Mouse (Mus musculus) bone marrow, adult 2 months (tissue): ENCODE data around the gene Emc10. TPM values are rescaled to one million over a fixed set of nuclear protein-coding genes. Genes with fewer than 3 reads are reported as not detected.

ENCODE experiments used
- H3K27ac ChIP-seq: fragments of 200-500 bp; 2 replicates; pipeline ENCODE4 v1.5.1; 2012; ENCODE audit warnings: low read depth, mild to moderate bottlenecking, control low read depth, inconsistent platforms, low read length; ENCODE audit not compliant: control insufficient read depth, poor library complexity, insufficient read depth
- H3K4me1 ChIP-seq: fragments of 200-500 bp; 2 replicates; pipeline ENCODE4 v1.6.1; 2011; ENCODE audit warnings: low read length; ENCODE audit not compliant: control insufficient read depth, insufficient read depth
- H3K4me3 ChIP-seq: fragments of 200-500 bp; replicated peaks from 2 replicates; pipeline ENCODE3; 2011; ENCODE audit warnings: mild to moderate bottlenecking, low read depth, low read length, control low read depth; ENCODE audit not compliant: control insufficient read depth
- CTCF ChIP-seq: fragments of 200-500 bp; IDR thresholded peaks from 2 replicates; pipeline ENCODE4 v1.5.1; 2011; ENCODE audit warnings: low read length, control low read depth; ENCODE audit not compliant: control insufficient read depth, insufficient read depth
- POLR2A ChIP-seq: fragments of 200-500 bp; IDR thresholded peaks from 2 replicates; pipeline ENCODE4 v1.6.1; 2011; ENCODE audit warnings: low read depth, mild to moderate bottlenecking, control low read depth, low read length, borderline replicate concordance; ENCODE audit not compliant: control insufficient read depth
- WGBS: fragments of 180-500 bp; shearing (Covaris S2); methylation state at CpG from one replicate; pipeline ENCODE4 v1.1.7; 2018; 5-methylcytosine and 5-hydroxymethylcytosine counted together
- polyA plus RNA-seq: library from polyadenylated mRNA; stranded (reverse); fragments of >200 nt; gene quantifications from 2 replicates; pipeline ENCODE4 v1.2.4, GENCODE M21; 2011; ENCODE audit warnings: low replicate concordance; ENCODE audit not compliant: missing spikeins, insufficient read depth, insufficient read length

Emc10 gene
- polyA plus RNA-seq, 1 experiment: 58.8 TPM

DNA sequence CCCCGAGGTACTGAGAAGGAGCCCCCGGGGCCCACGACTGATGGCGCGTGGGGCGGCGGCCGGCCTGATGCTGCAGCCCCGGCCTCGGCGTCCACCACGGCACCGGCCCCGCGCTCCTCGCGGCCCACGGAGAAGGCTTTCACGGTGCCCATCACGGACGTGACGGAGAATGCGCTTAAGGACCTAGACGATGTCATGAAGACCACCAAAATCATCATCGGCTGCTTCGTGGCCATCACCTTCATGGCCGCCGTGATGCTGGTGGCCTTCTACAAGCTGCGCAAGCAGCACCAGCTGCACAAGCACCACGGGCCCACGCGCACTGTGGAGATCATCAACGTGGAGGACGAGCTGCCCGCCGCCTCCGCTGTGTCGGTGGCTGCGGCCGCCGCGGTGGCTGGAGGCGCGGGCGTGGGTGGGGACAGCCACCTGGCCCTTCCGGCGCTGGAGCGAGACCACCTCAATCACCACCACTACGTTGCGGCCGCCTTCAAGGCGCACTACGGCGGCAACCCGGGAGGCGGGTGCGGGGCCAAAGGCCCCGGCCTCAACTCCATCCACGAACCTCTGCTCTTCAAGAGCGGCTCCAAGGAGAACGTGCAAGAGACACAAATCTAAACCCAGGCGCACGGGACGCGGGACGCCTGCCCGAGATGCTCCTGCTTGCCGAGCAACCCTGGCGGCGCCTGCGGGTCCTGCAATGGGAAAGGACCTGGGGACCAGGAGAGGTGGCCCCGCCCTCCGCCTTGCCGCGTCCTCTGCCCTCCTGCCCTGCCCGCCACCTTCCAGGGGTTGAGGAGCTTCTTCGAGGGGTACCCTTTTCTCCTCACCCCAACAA is 33.9 kb downstream of the Emc10 start:
- Histone ChIP-seq H3K4me3 (no peak overlapping the region), H3K27ac (no peak overlapping the region), H3K4me1 (no peaks in the 10 kb centered on the region; the same call in 1 of the 2 replicates)
- WGBS: 13% methylated on average over 77 of the region's 77 CpGs
- TF ChIP-seq POLR2A: no peak
- no peak for TF ChIP-seq CTCF

DNA sequence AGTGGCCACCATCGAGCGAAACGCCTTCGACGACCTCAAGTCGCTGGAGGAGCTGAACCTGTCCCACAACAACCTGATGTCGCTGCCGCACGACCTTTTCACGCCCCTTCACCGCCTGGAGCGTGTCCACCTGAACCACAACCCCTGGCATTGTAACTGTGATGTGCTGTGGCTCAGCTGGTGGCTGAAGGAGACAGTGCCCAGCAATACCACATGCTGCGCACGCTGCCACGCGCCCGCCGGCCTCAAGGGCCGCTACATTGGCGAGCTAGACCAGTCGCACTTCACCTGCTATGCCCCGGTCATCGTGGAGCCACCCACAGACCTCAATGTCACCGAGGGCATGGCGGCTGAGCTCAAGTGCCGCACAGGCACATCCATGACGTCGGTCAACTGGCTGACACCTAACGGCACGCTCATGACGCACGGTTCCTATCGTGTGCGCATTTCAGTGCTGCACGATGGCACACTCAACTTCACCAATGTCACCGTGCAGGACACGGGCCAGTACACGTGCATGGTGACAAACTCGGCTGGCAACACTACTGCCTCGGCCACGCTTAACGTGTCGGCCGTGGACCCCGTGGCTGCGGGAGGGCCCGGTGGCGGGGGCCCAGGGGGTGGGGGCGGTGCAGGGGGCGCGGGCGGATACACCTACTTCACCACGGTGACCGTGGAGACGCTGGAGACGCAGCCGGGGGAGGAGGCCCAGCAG is 34.7 kb downstream of the Emc10 start:
- Histone ChIP-seq H3K27ac (no peak overlapping the region), H3K4me1 (no peaks in the 10 kb centered on the region), H3K4me3 (no peak overlapping the region)
- 45% methylated on average over 57 of the region's 57 CpGs for WGBS
- TF ChIP-seq POLR2A (no peak), CTCF (no peak)

GRCm38 (mm10) chr7:44460767-44461502 is 35.4 kb downstream of the Emc10 start:
- Histone ChIP-seq H3K4me1 (no peaks in the 10 kb centered on the region), H3K4me3 (no peak overlapping the region), H3K27ac (no peak overlapping the region)
- TF ChIP-seq POLR2A: no peak
- TF ChIP-seq CTCF: no peak
- WGBS: 69% methylated on average over 31 of the region's 31 CpGs

DNA sequence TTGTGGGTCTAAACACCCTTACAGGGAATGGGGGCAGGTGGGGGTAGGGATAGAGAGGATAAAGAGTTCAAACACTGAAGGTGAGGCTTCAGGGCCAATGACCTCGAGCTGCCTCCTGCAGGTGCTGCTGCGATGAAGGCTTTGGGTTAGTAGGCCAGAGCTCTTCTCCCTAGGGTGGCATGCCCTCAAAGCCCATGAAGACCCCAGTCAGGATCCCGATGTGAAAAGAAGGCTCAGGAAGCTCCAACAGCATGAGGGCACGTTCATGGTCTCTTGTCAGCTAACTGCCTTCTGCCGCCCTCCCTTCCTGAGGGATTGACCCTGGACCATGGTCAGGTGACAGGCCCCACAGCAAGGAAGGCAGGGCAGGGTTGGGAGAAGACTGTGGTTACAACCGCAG is 36.3 kb downstream of the Emc10 start:
- WGBS: 53% methylated on average over 6 of the region's 6 CpGs
- Histone ChIP-seq H3K4me1 (no peaks in the 10 kb centered on the region), H3K27ac (no peak overlapping the region), H3K4me3 (no peak overlapping the region)
- TF ChIP-seq POLR2A (no peak), CTCF (no peak)

GRCm38 (mm10) chr7:44456302-44456701 is 40.0 kb downstream of the Emc10 start:
- Histone ChIP-seq H3K27ac (no peak overlapping the region), H3K4me3 (no peak overlapping the region), H3K4me1 (no peaks in the 10 kb centered on the region)
- 76% methylated on average over 1 of the region's 1 CpGs for WGBS
- TF ChIP-seq CTCF: no peak

GRCm38 (mm10) chr7:44453256-44453655 is 43.1 kb downstream of the Emc10 start:
- 2% methylated on average over 3 of the region's 3 CpGs for WGBS
- TF ChIP-seq CTCF (no peak), POLR2A (no peak)
- no peak overlapping the region for H3K4me3 ChIP-seq
- no peak overlapping the region for H3K27ac ChIP-seq
- H3K4me1 ChIP-seq: no peaks in the 10 kb centered on the region

- no peaks in the 10 kb centered on the region for H3K4me1 ChIP-seq
- TF ChIP-seq POLR2A: no peak
- no peak for TF ChIP-seq CTCF
- WGBS: 36% methylated on average over 12 of the region's 12 CpGs
- no peak overlapping the region for H3K27ac ChIP-seq
- no peak overlapping the region for H3K4me3 ChIP-seq
Measured at GRCm38 (mm10) chr7:44446070-44446855, 50.1 kb downstream of the Emc10 start.

DNA sequence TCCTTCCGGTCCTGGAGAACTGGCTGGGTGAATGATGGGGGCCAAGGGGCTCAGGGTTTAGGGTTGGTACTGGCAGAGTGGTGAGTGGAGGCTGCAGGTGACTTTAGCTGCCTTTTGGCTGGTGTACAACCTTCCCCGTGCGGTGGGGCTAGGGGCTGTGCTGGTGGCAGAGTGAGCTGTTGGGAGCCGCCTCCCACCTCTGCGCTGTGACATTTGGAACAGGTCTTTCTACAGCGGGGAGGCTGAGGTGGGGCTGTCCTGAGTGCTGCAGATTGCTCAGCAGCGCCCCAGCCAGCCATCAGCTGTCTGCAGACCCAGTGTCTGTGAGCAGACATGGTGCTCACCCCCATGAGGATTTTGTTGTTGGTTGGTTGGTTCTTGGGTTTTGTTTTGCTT is 50.8 kb downstream of the Emc10 start:
- TF ChIP-seq POLR2A: no peak
- no peak for TF ChIP-seq CTCF
- no peaks in the 10 kb centered on the region for H3K4me1 ChIP-seq
- no peak overlapping the region for H3K4me3 ChIP-seq
- no peak overlapping the region for H3K27ac ChIP-seq
- 8% methylated on average over 7 of the region's 7 CpGs for WGBS
